Mouse (Mus musculus): ENCODE measurements around the gene Trir. TPM values are rescaled to one million over a fixed set of nuclear protein-coding genes. Genes with fewer than 3 reads are reported as not detected.

The Trir gene
- polyA plus RNA-seq, 1 experiment from 2014 or later, result 93.3 TPM

DNA sequence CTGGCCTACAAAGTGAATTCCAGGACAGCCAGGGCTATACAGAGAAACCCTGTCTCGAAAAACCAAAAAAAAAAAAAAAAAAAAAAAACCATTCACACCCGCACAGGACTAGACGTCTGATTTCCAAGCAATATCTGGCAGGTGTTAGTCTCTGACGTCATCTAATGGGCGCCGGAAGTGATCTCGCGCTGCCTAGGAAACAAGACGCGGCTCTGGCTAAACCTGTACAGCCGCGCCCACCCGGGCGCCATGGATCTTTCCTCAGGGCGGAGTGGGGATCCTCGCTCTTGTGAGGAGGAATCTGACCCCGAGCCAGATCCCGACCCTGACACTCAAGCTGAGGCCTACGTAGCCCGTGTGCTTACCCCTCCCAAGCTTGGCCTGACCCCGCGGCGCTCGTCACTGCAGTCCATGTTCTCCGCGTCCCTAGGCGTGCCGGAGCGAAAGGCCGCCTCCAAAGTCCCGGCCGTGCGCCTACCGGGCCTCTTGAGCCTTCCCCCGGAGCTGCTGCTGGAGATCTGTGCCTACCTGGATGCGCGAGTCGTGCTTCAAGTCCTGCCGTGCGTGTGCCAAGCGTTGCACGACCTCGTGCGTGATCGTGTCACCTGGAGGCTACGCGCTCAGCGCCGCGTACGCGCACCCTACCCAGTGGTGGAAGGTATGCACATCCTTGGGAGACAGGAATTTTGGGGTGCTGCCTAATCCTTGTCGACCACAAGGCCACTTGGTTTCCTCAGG lies 33.4 kb downstream of the Trir start, which contains the start of gene Fbxw9:
Fbxw9 (plus strand) TSS at position 177 of the 738 bp plus-strand sequence.
- H3K27ac ChIP-seq (ENCODE audit: low read length), result no peak within 1 kb of the TSS
- peak within 1 kb of the TSS; percentile 79 for H3K9ac ChIP-seq (replicated peaks; ENCODE audit: low read length)
- peak; percentile 93 for ATAC-seq (ENCODE audit: low FRiP score, low TSS enrichment)
- H3K9me3 ChIP-seq (ENCODE audit: low read length), result no peaks in the 10 kb centered on the region
- H3K4me2 ChIP-seq (replicated peaks; ENCODE audit: low read depth, low read length), result peak within 1 kb of the TSS; percentile 95
- H3K4me1 ChIP-seq (ENCODE audit: insufficient read depth, low read length), result peaks cover 8% of the 10 kb centered on the region
- peak within 1 kb of the TSS; percentile 95 for H3K4me3 ChIP-seq (ENCODE audit: low read length)
- peaks cover 18% of the 10 kb centered on the region for H3K36me3 ChIP-seq (ENCODE audit: insufficient read depth, low read length)
- H3K27me3 ChIP-seq (ENCODE audit: insufficient read depth, low read length), result no peaks in the 10 kb centered on the region
- under 1% methylated on average over 52 of the region's 53 CpGs for WGBS

DNA sequence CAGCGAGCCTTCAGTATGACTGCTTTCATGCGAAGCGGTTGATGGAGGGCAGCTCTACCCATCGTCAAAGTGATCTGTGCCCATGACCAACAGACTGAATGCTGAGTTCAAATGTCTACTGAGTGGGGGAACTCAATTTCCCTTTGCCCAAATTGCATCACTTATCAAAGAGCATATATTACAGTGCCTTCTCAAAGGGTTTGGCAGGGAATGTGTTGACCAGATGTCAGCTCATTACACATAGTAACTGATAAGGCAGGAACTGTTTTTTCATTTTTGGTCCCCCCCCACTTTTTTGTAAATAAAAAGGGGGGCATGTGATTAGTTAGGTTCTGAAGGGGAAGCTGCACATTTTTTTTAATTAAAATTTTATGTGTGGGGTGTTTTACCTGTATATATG lies 36.0 kb downstream of the Trir start:
- Histone ChIP-seq H3K4me2 (replicated peaks; ENCODE audit: low read depth, low read length) (no peak overlapping the region), H3K4me3 (ENCODE audit: low read length) (no peak overlapping the region), H3K36me3 (ENCODE audit: insufficient read depth, low read length) (peaks cover 9% of the 10 kb centered on the region), H3K9me3 (ENCODE audit: low read length) (no peaks in the 10 kb centered on the region), H3K4me1 (ENCODE audit: insufficient read depth, low read length) (peaks cover 8% of the 10 kb centered on the region), H3K27ac (ENCODE audit: low read length) (no peak overlapping the region), H3K27me3 (ENCODE audit: insufficient read depth, low read length) (no peaks in the 10 kb centered on the region), H3K9ac (replicated peaks; ENCODE audit: low read length) (no peak overlapping the region)
- no peak for ATAC-seq (ENCODE audit: low FRiP score, low TSS enrichment)
- 94% methylated on average over 4 of the region's 4 CpGs for WGBS

DNA sequence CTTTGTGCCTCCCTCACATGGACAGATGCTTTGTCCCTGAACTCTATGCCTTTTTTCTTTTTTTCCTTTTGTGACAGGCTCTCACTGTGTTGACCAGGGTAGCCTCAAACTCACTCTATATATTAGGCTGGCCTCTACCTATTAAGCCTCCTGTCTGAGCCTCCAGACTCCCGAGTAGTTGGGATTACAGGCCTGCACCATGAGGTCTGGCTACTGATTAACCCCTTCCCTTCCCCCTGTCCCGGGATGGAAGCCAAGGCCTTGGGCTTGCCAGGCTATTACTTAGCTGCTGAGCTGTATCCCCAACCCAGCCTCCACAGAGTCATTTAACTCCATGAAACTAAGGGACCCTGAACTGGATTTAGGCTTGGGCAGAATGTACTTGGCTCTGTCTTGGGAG lies 38.6 kb downstream of the Trir start:
- ATAC-seq (ENCODE audit: low FRiP score, low TSS enrichment), result peak; percentile 14; the same call in 1 of the 2 replicates
- H3K9me3 ChIP-seq (ENCODE audit: low read length), result no peaks in the 10 kb centered on the region
- H3K27ac ChIP-seq (ENCODE audit: low read length), result no peak overlapping the region
- 27% methylated on average over 2 of the region's 2 CpGs for WGBS
- peaks cover 8% of the 10 kb centered on the region for H3K4me1 ChIP-seq (ENCODE audit: insufficient read depth, low read length)
- no peak overlapping the region; the same call in 1 of the 2 replicates for H3K9ac ChIP-seq (replicated peaks; ENCODE audit: low read length)
- H3K4me3 ChIP-seq (ENCODE audit: low read length), result no peak overlapping the region
- no peak overlapping the region for H3K4me2 ChIP-seq (replicated peaks; ENCODE audit: low read depth, low read length)
- H3K36me3 ChIP-seq (ENCODE audit: insufficient read depth, low read length), result peaks cover 9% of the 10 kb centered on the region
- no peaks in the 10 kb centered on the region for H3K27me3 ChIP-seq (ENCODE audit: insufficient read depth, low read length)

DNA sequence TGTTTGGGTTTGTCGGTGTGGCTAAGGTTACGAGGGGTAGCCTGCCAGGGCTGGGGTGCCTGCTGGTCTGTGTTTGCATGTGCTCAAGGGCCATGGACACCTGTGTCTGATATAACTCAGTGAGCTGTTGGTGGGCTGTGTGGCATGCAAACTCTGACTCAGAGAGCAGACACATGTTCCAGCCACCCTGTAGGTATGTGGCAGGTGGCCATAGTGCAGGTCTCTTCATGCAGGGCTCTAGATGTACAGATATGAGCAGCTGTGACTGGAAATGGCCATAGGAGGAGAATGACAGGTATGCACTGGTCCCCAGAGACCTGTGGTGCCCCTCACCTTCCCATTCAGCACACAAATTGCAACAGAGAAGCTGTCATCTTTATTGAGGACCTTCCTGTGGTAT lies 40.5 kb downstream of the Trir start:
- 97% methylated on average over 2 of the region's 2 CpGs for WGBS
- no peak for ATAC-seq (ENCODE audit: low FRiP score, low TSS enrichment)

DNA sequence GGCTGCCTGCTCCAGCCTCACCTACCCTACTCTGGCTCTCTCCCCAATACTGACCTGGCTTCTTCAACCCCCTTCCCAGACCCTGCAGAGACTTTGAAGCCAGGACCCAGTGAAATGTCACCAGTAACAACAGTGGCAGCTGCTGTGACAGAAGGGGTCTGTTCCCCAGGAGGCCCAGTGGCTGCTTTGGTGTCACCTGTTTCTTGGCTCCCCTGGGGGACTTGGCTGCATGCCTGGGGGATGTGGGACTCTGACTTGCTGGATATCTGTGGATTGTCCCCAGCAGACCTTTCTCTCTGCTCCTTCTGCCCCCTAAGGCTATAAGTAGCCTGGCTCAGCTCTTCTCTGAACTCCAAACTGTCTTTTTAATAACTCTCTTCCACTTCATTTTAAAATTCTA lies 41.4 kb downstream of the Trir start, which contains the start of gene Gm5741:
Gm5741 (minus strand) TSS at position 1 of the 400 bp plus-strand sequence.
- H3K4me3 ChIP-seq (ENCODE audit: low read length), result no peak within 1 kb of the TSS
- H3K9ac ChIP-seq (replicated peaks; ENCODE audit: low read length), result no peak within 1 kb of the TSS
- H3K36me3 ChIP-seq (ENCODE audit: insufficient read depth, low read length), result peaks cover 6% of the 10 kb centered on the region; the same call in 1 of the 2 replicates
- H3K9me3 ChIP-seq (ENCODE audit: low read length), result no peaks in the 10 kb centered on the region
- H3K27me3 ChIP-seq (ENCODE audit: insufficient read depth, low read length), result no peaks in the 10 kb centered on the region
- no peak within 1 kb of the TSS for H3K4me2 ChIP-seq (replicated peaks; ENCODE audit: low read depth, low read length)
- H3K4me1 ChIP-seq (ENCODE audit: insufficient read depth, low read length), result peaks cover 11% of the 10 kb centered on the region
- H3K27ac ChIP-seq (ENCODE audit: low read length), result no peak within 1 kb of the TSS
- ATAC-seq (ENCODE audit: low FRiP score, low TSS enrichment), result no peak

More for the DNA sequence above, 40.5 kb downstream of the Trir start:
- Histone ChIP-seq H3K4me2 (replicated peaks; ENCODE audit: low read depth, low read length) (no peak overlapping the region), H3K4me3 (ENCODE audit: low read length) (no peak overlapping the region), H3K36me3 (ENCODE audit: insufficient read depth, low read length) (peaks cover 9% of the 10 kb centered on the region; the same call in 1 of the 2 replicates), H3K4me1 (ENCODE audit: insufficient read depth, low read length) (peaks cover 7% of the 10 kb centered on the region), H3K27me3 (ENCODE audit: insufficient read depth, low read length) (no peaks in the 10 kb centered on the region), H3K27ac (ENCODE audit: low read length) (no peak overlapping the region), H3K9me3 (ENCODE audit: low read length) (no peaks in the 10 kb centered on the region), H3K9ac (replicated peaks; ENCODE audit: low read length) (no peak overlapping the region)

GRCm38 (mm10) chr8:85071041-85071440 lies 44.4 kb downstream of the Trir start:
- Histone ChIP-seq H3K36me3 (ENCODE audit: insufficient read depth, low read length) (peaks cover 30% of the 10 kb centered on the region), H3K4me3 (ENCODE audit: low read length) (peak overlapping the region; percentile 93), H3K27ac (ENCODE audit: low read length) (peak overlapping the region; percentile 98), H3K27me3 (ENCODE audit: insufficient read depth, low read length) (no peaks in the 10 kb centered on the region), H3K9me3 (ENCODE audit: low read length) (no peaks in the 10 kb centered on the region), H3K9ac (replicated peaks; ENCODE audit: low read length) (peak overlapping the region; percentile 91), H3K4me2 (replicated peaks; ENCODE audit: low read depth, low read length) (peak overlapping the region; percentile 78), H3K4me1 (ENCODE audit: insufficient read depth, low read length) (peaks cover 11% of the 10 kb centered on the region)
- ATAC-seq (ENCODE audit: low FRiP score, low TSS enrichment), result no peak
- WGBS, result 79% methylated on average over 5 of the region's 5 CpGs

GRCm38 (mm10) chr8:85071514-85072281 lies 45.1 kb downstream of the Trir start, which contains the start of gene Dhps:
TSS of gene Dhps (plus strand) at chr8:85071757.
- H3K9ac ChIP-seq (replicated peaks; ENCODE audit: low read length), result peak within 1 kb of the TSS; percentile 91
- peaks cover 33% of the 10 kb centered on the region for H3K36me3 ChIP-seq (ENCODE audit: insufficient read depth, low read length)
- ATAC-seq (ENCODE audit: low FRiP score, low TSS enrichment), result peak; percentile 91
- no peaks in the 10 kb centered on the region for H3K9me3 ChIP-seq (ENCODE audit: low read length)
- H3K4me3 ChIP-seq (ENCODE audit: low read length), result peak within 1 kb of the TSS; percentile 93
- no peaks in the 10 kb centered on the region for H3K27me3 ChIP-seq (ENCODE audit: insufficient read depth, low read length)
- H3K27ac ChIP-seq (ENCODE audit: low read length), result peak within 1 kb of the TSS; percentile 98
- H3K4me2 ChIP-seq (replicated peaks; ENCODE audit: low read depth, low read length), result peak within 1 kb of the TSS; percentile 78
- H3K4me1 ChIP-seq (ENCODE audit: insufficient read depth, low read length), result peaks cover 11% of the 10 kb centered on the region
- WGBS, result under 1% methylated on average over 68 of the region's 68 CpGs

GRCm38 (mm10) chr8:85072364-85072929 lies 45.8 kb downstream of the Trir start:
- Histone ChIP-seq H3K4me3 (ENCODE audit: low read length) (peak overlapping the region; percentile 93), H3K9me3 (ENCODE audit: low read length) (no peaks in the 10 kb centered on the region), H3K27ac (ENCODE audit: low read length) (peak overlapping the region; percentile 98), H3K36me3 (ENCODE audit: insufficient read depth, low read length) (peaks cover 34% of the 10 kb centered on the region), H3K4me2 (replicated peaks; ENCODE audit: low read depth, low read length) (peak overlapping the region; percentile 78), H3K9ac (replicated peaks; ENCODE audit: low read length) (peak overlapping the region; percentile 91), H3K27me3 (ENCODE audit: insufficient read depth, low read length) (no peaks in the 10 kb centered on the region), H3K4me1 (ENCODE audit: insufficient read depth, low read length) (peaks cover 11% of the 10 kb centered on the region)
- ATAC-seq (ENCODE audit: low FRiP score, low TSS enrichment), result no peak
- WGBS, result 26% methylated on average over 9 of the region's 9 CpGs

DNA sequence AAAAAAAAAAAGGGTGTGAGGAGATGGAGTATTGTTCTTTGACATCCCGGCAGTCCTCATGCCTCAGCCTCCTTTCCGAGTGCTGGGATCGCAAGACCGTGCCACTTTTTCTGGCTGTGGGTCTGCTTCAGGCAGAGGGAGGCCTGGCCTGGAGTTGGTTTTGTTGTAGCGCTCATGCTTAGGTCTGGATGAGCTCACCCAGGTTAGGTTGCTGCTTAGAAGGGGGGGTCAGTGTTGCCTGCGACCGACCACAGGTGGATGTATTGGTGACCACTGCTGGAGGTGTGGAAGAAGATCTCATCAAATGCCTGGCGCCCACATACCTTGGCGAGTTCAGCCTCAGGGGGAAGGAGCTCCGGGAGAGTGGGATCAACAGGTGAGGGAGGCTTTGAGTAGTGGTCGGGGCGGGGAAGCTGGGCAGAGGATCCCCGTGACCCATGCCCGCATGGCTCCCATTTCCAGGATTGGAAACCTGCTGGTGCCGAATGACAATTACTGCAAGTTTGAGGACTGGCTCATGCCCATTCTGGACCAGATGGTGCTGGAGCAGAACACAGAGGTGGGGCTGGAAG lies 46.5 kb downstream of the Trir start:
- Histone ChIP-seq H3K36me3 (ENCODE audit: insufficient read depth, low read length) (peaks cover 34% of the 10 kb centered on the region), H3K27me3 (ENCODE audit: insufficient read depth, low read length) (no peaks in the 10 kb centered on the region), H3K4me1 (ENCODE audit: insufficient read depth, low read length) (peaks cover 11% of the 10 kb centered on the region), H3K27ac (ENCODE audit: low read length) (no peak overlapping the region), H3K4me2 (replicated peaks; ENCODE audit: low read depth, low read length) (0 out of 2 replicates have a peak overlapping the region, but pooled peaks have one; percentile 78), H3K9ac (replicated peaks; ENCODE audit: low read length) (no peak overlapping the region), H3K4me3 (ENCODE audit: low read length) (no peak overlapping the region), H3K9me3 (ENCODE audit: low read length) (no peaks in the 10 kb centered on the region)
- no peak for ATAC-seq (ENCODE audit: low FRiP score, low TSS enrichment)
- WGBS, result 92% methylated on average over 15 of the region's 15 CpGs

All from kidney, embryonic 16.5 days (tissue).